ENCODE assay signal across 14 mouse cellular contexts in the genomic region with DNA sequence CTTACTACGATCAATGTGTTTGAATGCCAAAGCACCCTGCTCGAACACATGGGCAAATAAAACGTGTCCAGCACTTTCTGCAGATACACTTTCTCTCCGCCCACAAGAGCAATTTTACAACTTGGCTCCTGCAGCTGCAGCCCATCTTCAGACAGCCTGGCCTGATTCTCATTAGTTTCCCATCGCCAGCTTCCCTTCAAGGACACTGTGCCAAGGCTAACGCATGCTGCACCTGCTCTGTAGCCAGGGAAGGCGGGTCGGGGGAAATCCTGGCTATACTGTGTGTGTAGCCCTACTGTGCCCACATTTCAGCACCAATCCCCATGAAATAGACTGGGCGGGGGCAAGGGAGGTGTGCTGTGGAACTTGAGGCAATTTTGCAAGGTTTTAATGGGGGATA. TPM values are rescaled to one million over a fixed set of nuclear protein-coding genes. Genes with fewer than 3 reads are reported as not detected.
DNase-seq lines count a peak whose midpoint lies in the region; ATAC-seq and TF ChIP-seq lines count a peak whose summit lies in the region.
"Had no signal": no experiment of that assay in that cellular context is flagged by ENCODE, and none has a peak within 500 bp of the region (broad histone marks: within the 10 kb centered on the region; RNA-seq: fewer than 3 reads in every experiment).

No protein-coding gene starts in this region.

- H3K27me3 ChIP-seq in E14TG2a.4 (ENCODE audit: insufficient read depth, low read length), result no peaks in the 10 kb centered on the region
- H3K27me3 ChIP-seq in intestine, postnatal 0 days (replicated peaks; ENCODE audit: control insufficient read depth, insufficient read depth, low read length), result no peaks in the 10 kb centered on the region

- peak overlapping the region; percentile 37; the same call in 1 of the 2 replicates for H3K4me3 ChIP-seq in E14TG2a.4 (replicated peaks; ENCODE audit: low read length)
- H3K4me3 ChIP-seq in intestine, postnatal 0 days (ENCODE audit: low read depth, low read length), result no peak overlapping the region
- H3K4me3 ChIP-seq: midbrain, embryonic 12.5 days had no signal

- no peaks in the 10 kb centered on the region for H3K9me3 ChIP-seq in E14TG2a.4 (ENCODE audit: low read length)
- H3K9me3 ChIP-seq in intestine, postnatal 0 days (ENCODE audit: control insufficient read depth), result no peaks in the 10 kb centered on the region
- H3K9me3 ChIP-seq: midbrain, embryonic 12.5 days had no signal

- peak overlapping the region; percentile 30; the same call in 1 of the 2 replicates for H3K4me2 ChIP-seq in intestine, postnatal 0 days (replicated peaks; ENCODE audit: low read depth)
- H3K4me2 ChIP-seq: liver, embryonic 11.5 days; midbrain, embryonic 12.5 days had no signal

- H3K9ac ChIP-seq in intestine, postnatal 0 days (ENCODE audit: low read depth, low read length), result no peak overlapping the region
- H3K9ac ChIP-seq: midbrain, embryonic 12.5 days had no signal

- peak; percentile 61 to 67 for DNase-seq in cerebellum, postnatal 14 days
- peak; percentile 38 to 43 for DNase-seq in kidney, postnatal 4 days
- no peak for DNase-seq in kidney, postnatal 36 days
- DNase-seq in cerebellum, adult 8-10 months, result no peak
- DNase-seq: gastrocnemius, postnatal 25 days; kidney, adult 8-10 months; thymus, adult 2 months had no signal

- no peak for ATAC-seq in cerebellum, adult (ENCODE audit: insufficient number of reproducible peaks, low FRiP score, low TSS enrichment)
- ATAC-seq in intestine, postnatal 0 days, result no peak; the same call in 1 of the 2 replicates
- ATAC-seq in megakaryocyte, adult 5-6 weeks (ENCODE audit: poor library complexity, severe bottlenecking), result no peak

- peaks cover under 1% of the 10 kb centered on the region; the same call in 1 of the 2 replicates for H3K36me3 ChIP-seq in E14TG2a.4 (ENCODE audit: insufficient read depth, low read length)
- no peaks in the 10 kb centered on the region for H3K36me3 ChIP-seq in intestine, postnatal 0 days (ENCODE audit: control insufficient read depth, insufficient read depth)
- H3K36me3 ChIP-seq: midbrain, embryonic 12.5 days had no signal

- H3K27ac ChIP-seq in intestine, postnatal 0 days (ENCODE audit: low read depth, low read length), result no peak overlapping the region
- H3K27ac ChIP-seq: midbrain, embryonic 12.5 days had no signal

- WGBS in intestine, postnatal 0 days, result 21% methylated on average over 9 of the region's 9 CpGs

- peaks cover 27% of the 10 kb centered on the region for H3K4me1 ChIP-seq in E14TG2a.4 (replicated peaks; ENCODE audit: low read depth, low read length)
- H3K4me1 ChIP-seq in intestine, postnatal 0 days (replicated peaks; ENCODE audit: control insufficient read depth, insufficient read depth, low read length), result peaks cover 12% of the 10 kb centered on the region

- TF ChIP-seq CTCF in E14TG2a.4 (conservative IDR thresholded peaks at IDR 0.05; ENCODE audit: low read length), result no peak
- TF ChIP-seq CTCF in intestine, postnatal 0 days (IDR thresholded peaks at IDR 0.05; ENCODE audit: low read depth), result no peak

RNA-seq across cellular contexts. Expression of a gene that starts 3.0 kb away (rescaled TPM):
- 7.0 and 7.5 TPM in 2 replicates for polyA plus RNA-seq in intestine, postnatal 0 days (2015; fragmentation: Nextera tagmentation; extraction: Ambion mirVana)
- total RNA-seq in megakaryocyte, adult 5-6 weeks (2015), result 3.5 and 4.7 TPM in 2 replicates
- 1.9 and 2.5 TPM in 2 replicates for total RNA-seq in megakaryocyte, adult 5-6 weeks (2017)

RNA-seq across cellular contexts. Expression of a gene that starts 32.2 kb away (rescaled TPM):
- polyA plus RNA-seq in intestine, postnatal 0 days (2015; fragmentation: Nextera tagmentation; extraction: Ambion mirVana), result 0.10 TPM in 1 of 2 replicates, not detected in the other
- total RNA-seq in megakaryocyte, adult 5-6 weeks (2015), result not detected in 2 replicates
- not detected in 2 replicates for total RNA-seq in megakaryocyte, adult 5-6 weeks (2017)
- total RNA-seq: gastrocnemius, postnatal 25 days had no signal
- polyA plus RNA-seq: heart, embryonic 16.5 days; liver, embryonic 11.5 days had no signal

RNA-seq across cellular contexts. Expression of a gene that starts 54.0 kb away (rescaled TPM):
- polyA plus RNA-seq in intestine, postnatal 0 days (2015; fragmentation: Nextera tagmentation; extraction: Ambion mirVana), result 0.09 and 0.21 TPM in 2 replicates
- not detected in 2 replicates for total RNA-seq in megakaryocyte, adult 5-6 weeks (2015)
- not detected in 2 replicates for total RNA-seq in megakaryocyte, adult 5-6 weeks (2017)
- polyA plus RNA-seq: liver, embryonic 11.5 days had no signal

Comparison
In these comparisons a context has a peak if more than half of its experiments do, and no peak if none do; other contexts are left out.
1. DNase-seq: peak in cerebellum, postnatal 14 days (2 of 2) and kidney, postnatal 4 days (2 of 2); none in kidney, postnatal 36 days (0 of 2) and cerebellum, adult 8-10 months (single experiment).